Mouse (Mus musculus): ENCODE data around the gene Ap5z1. TPM values are rescaled to one million over a fixed set of nuclear protein-coding genes. Genes with fewer than 3 reads are reported as not detected.
A peak's percentile ranks its signal among the peaks of the same experiment; 100 is the strongest.

The Ap5z1 gene
- polyA plus RNA-seq, 1 experiment from 2014 or later = 16.9 TPM

DNA sequence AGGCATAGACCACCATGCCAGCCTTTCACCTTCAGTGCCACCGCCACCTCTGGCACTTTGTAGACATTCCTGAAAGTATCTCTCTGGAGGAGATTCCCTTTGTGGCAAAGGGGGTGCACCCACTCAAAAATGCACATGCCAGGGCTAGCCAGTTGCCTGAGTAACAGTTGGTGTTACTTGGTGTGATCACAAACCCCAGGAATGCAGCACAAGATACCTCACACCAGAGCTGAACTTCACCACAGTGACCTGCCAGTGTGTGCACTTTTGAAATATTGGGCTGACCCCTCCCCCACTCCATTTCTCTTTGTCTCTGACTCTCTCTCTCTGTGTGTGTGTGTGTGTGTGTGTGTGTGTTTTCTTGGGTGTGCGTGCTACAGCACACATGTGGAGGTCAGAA, 37.3 kb upstream of the Ap5z1 start:
- 0 out of 2 replicates have a peak overlapping the region, but pooled peaks have one; percentile 41 for H3K27ac ChIP-seq
- H3K36me3 ChIP-seq = peaks cover 36% of the 10 kb centered on the region
- H3K4me3 ChIP-seq = no peak overlapping the region
- WGBS = 93% methylated on average over 2 of the region's 2 CpGs
- peaks cover 62% of the 10 kb centered on the region for H3K4me1 ChIP-seq (replicated peaks)
- DNase-seq (ENCODE audit: low spot score) = no peak
- H3K9me3 ChIP-seq = no peaks in the 10 kb centered on the region
- no peaks in the 10 kb centered on the region for H3K27me3 ChIP-seq (ENCODE audit: insufficient read depth, poor library complexity, severe bottlenecking)

DNA sequence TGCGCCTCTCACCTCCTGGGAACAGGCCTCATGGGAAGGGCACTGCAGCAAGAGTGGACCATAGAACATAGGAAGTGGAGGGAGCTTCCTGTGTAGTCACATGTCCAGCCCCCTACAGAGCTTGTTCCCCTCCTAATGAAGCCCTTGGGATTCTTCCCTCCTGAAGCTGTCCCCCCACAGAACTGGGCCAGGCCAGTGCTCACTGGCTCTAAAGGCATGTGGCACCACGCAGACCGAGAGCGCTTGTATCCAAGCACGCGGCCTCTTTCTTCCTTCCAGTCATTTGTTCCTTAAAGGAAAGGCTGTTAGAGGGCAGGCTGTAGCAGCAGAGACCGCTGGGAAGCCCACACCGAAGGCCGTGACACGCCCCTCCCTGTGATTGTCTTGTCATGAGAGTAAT, 35.9 kb upstream of the Ap5z1 start:
- Histone ChIP-seq H3K36me3 (peaks cover 29% of the 10 kb centered on the region), H3K4me1 (replicated peaks) (peaks cover 76% of the 10 kb centered on the region), H3K27ac (peak overlapping the region; percentile 67; the same call in 1 of the 2 replicates), H3K27me3 (ENCODE audit: insufficient read depth, poor library complexity, severe bottlenecking) (no peaks in the 10 kb centered on the region), H3K9me3 (no peaks in the 10 kb centered on the region), H3K4me3 (no peak overlapping the region)
- DNase-seq (ENCODE audit: low spot score) = no peak
- WGBS = 63% methylated on average over 10 of the region's 10 CpGs

DNA sequence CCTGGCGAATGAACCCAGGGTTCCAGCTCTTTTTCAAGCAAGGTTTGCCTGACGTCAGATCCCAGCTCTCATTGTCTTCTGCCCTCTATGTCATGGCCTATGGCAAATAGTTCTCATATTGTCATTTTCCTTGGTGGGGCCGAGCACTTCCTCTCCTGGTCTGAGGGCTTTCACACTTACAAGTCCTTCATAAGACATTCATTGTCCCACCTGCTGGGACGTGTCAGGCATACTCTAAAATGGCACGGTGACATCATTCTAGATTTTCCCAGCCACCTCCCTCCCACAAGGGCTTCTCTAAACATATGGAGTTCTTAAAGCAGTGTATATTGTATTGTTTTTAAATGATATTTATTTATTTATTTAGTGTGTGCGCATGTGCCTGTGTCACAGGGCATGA, 35.1 kb upstream of the Ap5z1 start:
- Histone ChIP-seq H3K4me1 (replicated peaks) (peaks cover 84% of the 10 kb centered on the region), H3K36me3 (peaks cover 33% of the 10 kb centered on the region), H3K4me3 (no peak overlapping the region), H3K27ac (no peak overlapping the region), H3K9me3 (no peaks in the 10 kb centered on the region), H3K27me3 (ENCODE audit: insufficient read depth, poor library complexity, severe bottlenecking) (no peaks in the 10 kb centered on the region)
- no peak for DNase-seq (ENCODE audit: low spot score)
- WGBS = 67% methylated on average over 6 of the region's 6 CpGs

DNA sequence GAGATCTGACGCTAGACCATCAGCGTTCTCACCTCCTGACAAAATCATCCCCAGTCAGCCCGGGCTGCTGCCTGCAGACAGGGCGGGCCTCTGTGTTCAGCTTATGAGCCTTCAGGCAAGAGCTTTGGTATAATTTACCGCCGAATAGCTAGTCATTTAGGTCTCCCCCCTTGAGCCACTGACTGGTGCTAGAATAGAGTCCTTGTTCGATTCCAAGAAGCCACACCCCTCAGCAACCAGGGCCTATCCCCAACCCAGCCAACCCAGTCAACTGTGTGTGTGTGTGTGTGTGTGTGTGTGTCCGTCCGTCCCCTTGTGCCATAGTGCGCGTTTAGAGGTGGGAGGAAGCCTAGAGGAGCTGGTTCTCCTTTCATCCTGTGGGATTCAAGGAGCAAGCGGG, 32.7 kb upstream of the Ap5z1 start:
- Histone ChIP-seq H3K27ac (peak overlapping the region; percentile 57; the same call in 1 of the 2 replicates), H3K9me3 (no peaks in the 10 kb centered on the region), H3K4me3 (no peak overlapping the region), H3K4me1 (replicated peaks) (peaks cover 69% of the 10 kb centered on the region), H3K36me3 (peaks cover 46% of the 10 kb centered on the region), H3K27me3 (ENCODE audit: insufficient read depth, poor library complexity, severe bottlenecking) (no peaks in the 10 kb centered on the region)
- DNase-seq (ENCODE audit: low spot score) = no peak
- WGBS = 76% methylated on average over 12 of the region's 12 CpGs

DNA sequence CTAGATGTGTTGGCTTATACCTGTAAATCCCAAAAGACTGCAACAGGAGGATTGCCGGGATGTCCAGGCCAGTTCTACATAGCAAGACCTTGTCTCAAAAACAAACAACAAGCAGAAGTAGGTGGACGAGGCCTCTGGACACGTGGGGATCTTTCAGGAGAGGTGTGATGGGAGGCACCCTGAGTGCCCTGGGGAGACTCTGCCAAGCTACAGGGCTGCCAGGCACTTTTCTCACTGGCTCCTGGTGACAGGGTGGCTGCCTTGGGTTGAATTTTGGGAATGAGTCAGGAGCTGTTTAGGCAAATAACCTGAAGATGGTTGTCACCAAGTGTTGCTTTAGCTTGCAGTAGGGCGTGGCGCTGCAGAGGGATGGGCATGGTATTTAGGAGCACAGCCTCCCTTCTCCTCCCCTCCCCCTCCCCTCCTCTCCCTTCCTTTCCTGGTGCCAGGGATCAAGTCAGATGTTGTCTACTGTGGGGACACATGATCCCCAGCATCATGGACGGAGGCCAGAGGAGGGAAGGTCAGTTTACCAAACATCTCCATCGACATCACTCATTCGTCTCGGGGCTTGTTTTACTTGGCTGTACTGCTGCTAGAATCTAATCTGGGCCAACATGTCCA, 31.8 kb upstream of the Ap5z1 start:
- 73% methylated on average over 9 of the region's 9 CpGs for WGBS
- Histone ChIP-seq H3K36me3 (peaks cover 50% of the 10 kb centered on the region), H3K27me3 (ENCODE audit: insufficient read depth, poor library complexity, severe bottlenecking) (no peaks in the 10 kb centered on the region), H3K4me3 (no peak overlapping the region), H3K4me1 (replicated peaks) (peaks cover 63% of the 10 kb centered on the region), H3K27ac (peak overlapping the region; percentile 30; the same call in 1 of the 2 replicates), H3K9me3 (0 out of 2 replicates have a peak, but pooled peaks cover 2% of the 10 kb centered on the region)
- no peak for DNase-seq (ENCODE audit: low spot score)

DNA sequence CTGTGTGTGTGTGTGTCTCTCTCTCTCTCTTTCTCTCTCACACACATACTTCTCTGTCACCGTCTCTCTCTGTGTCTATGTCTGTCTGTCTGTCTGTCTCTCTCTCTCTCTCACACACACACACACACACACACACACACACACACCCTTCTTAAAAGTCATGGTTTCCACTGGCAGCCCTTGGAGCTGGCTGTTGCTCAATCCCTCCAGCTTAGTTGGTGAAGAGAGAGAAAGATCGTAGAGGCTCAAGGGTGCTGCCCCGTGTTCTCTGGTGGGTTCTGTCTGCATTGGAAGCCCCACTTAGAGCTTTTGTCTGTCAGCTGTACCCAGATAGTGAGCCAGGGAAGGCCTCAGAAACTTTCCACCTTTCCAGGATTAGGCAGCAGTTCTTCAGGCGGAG, 31.0 kb upstream of the Ap5z1 start:
- no peak overlapping the region for H3K4me3 ChIP-seq
- no peak overlapping the region; the same call in 1 of the 2 replicates for H3K27ac ChIP-seq
- 0 out of 2 replicates have a peak, but pooled peaks cover 2% of the 10 kb centered on the region for H3K9me3 ChIP-seq
- H3K4me1 ChIP-seq (replicated peaks) = peaks cover 56% of the 10 kb centered on the region
- H3K27me3 ChIP-seq (ENCODE audit: insufficient read depth, poor library complexity, severe bottlenecking) = no peaks in the 10 kb centered on the region
- WGBS = 87% methylated on average over 4 of the region's 4 CpGs
- DNase-seq (ENCODE audit: low spot score) = no peak
- H3K36me3 ChIP-seq = peaks cover 58% of the 10 kb centered on the region

DNA sequence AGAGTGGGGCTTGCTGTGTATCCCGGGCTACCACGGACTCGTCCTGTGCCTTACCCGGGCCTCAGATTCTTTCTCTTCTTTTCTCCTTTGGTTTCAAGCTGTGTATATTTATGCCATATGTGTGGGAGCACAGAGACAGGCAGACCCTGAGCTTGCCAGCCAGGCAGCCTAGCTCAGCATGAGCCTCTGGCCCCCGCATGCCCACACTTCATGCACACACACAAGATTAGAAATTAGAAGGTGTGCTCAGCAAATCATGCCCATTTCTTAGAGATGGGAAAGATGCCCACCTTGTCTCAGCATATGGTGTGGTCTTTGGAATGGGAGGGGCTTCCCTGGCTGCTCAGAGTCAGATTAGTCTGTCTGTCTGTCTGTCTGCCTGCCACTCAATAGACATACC, 29.7 kb upstream of the Ap5z1 start:
- Histone ChIP-seq H3K36me3 (peaks cover 71% of the 10 kb centered on the region), H3K27ac (no peak overlapping the region), H3K9me3 (0 out of 2 replicates have a peak, but pooled peaks cover 2% of the 10 kb centered on the region), H3K4me3 (no peak overlapping the region), H3K27me3 (ENCODE audit: insufficient read depth, poor library complexity, severe bottlenecking) (no peaks in the 10 kb centered on the region), H3K4me1 (replicated peaks) (peaks cover 60% of the 10 kb centered on the region)
- DNase-seq (ENCODE audit: low spot score) = no peak
- 79% methylated on average over 5 of the region's 5 CpGs for WGBS

DNA sequence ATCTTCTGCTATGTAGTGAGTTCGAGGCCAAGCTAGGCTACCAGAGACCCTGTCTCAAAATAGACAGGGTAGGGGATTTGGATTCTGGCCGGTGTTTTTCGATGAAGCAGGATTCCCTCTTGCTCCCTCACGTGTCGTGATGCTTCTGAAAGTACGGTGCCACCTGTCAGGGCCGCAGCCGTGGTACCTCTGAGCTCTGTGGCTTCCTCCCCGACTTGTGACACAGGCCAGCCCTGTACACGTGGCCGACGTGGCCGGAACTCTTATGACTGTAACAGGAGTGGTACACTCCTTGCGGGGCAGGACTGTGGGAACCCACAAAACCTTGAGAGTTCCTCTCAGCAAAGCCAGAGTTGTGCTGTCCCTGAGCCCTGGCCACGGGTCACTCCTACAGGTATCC, 28.0 kb upstream of the Ap5z1 start:
- Histone ChIP-seq H3K27ac (no peak overlapping the region), H3K4me3 (no peak overlapping the region), H3K9me3 (0 out of 2 replicates have a peak, but pooled peaks cover 2% of the 10 kb centered on the region), H3K27me3 (ENCODE audit: insufficient read depth, poor library complexity, severe bottlenecking) (no peaks in the 10 kb centered on the region), H3K4me1 (replicated peaks) (peaks cover 67% of the 10 kb centered on the region), H3K36me3 (peaks cover 71% of the 10 kb centered on the region)
- no peak for DNase-seq (ENCODE audit: low spot score)
- 97% methylated on average over 15 of the region's 15 CpGs for WGBS

DNA sequence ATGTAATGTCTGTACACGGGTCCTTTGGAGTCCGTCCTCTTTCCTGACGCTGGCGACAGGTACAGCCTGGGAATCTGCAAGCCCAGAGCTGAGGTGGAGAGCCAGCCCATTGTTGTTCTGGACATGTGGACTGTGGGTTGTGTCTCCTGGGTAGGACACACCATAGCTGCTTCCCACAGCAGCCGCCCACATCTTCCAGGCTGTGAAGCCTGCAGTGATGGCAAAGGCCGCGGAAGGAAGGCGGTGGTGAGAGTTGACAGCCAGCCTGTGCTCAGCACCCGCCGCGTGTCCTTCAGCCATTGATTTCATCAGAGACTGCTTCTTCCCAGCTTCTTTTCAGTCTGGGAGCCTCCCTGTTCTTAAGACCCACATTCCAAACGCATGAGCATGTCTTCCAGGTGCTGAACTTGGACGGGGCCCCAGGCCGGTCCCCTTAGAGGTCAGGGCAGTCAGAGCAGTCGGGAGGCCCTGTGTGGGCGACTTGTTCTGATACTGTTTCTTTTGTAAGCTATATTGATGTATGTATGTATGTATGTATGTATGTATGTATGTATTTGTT, 25.3 kb upstream of the Ap5z1 start:
- no peak for DNase-seq (ENCODE audit: low spot score)
- no peak overlapping the region for H3K4me3 ChIP-seq
- 0 out of 2 replicates have a peak, but pooled peaks cover 2% of the 10 kb centered on the region for H3K9me3 ChIP-seq
- peaks cover 56% of the 10 kb centered on the region for H3K36me3 ChIP-seq
- no peaks in the 10 kb centered on the region for H3K27me3 ChIP-seq (ENCODE audit: insufficient read depth, poor library complexity, severe bottlenecking)
- H3K27ac ChIP-seq = no peak overlapping the region
- H3K4me1 ChIP-seq (replicated peaks) = peaks cover 65% of the 10 kb centered on the region
- 81% methylated on average over 16 of the region's 16 CpGs for WGBS

DNA sequence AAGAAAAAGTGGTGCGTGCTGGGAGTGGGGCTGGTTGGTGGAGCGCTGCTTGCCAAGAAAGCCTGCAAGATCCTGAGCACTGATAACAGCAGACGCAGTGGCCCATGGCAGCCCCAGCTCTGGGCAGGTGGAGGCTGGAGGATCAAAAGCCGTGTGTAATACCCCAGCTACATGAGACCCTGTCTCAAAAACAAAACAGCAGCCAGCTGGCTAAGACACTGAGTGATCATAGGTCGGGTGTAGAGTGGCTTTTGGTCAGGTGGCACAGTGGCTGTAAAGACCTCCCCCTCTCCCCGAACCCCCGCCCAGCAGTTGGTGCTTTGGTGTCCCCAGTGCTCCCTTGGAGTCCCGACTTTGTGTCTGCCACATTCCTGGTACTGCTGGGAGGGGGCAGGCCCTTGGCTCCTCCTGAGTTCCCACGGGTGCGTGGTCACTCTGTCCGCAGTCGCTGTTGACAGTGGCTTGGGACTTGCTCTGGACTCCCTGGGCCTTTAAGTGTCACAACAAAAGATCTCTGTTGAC, 23.8 kb upstream of the Ap5z1 start:
- DNase-seq (ENCODE audit: low spot score) = no peak
- H3K9me3 ChIP-seq = 0 out of 2 replicates have a peak, but pooled peaks cover 2% of the 10 kb centered on the region
- H3K36me3 ChIP-seq = peaks cover 41% of the 10 kb centered on the region
- peak overlapping the region; percentile 89 for H3K27ac ChIP-seq
- WGBS = 1% methylated on average over 12 of the region's 12 CpGs
- peaks cover 74% of the 10 kb centered on the region for H3K4me1 ChIP-seq (replicated peaks)
- peak overlapping the region; percentile 51 for H3K4me3 ChIP-seq
- no peaks in the 10 kb centered on the region for H3K27me3 ChIP-seq (ENCODE audit: insufficient read depth, poor library complexity, severe bottlenecking)

DNA sequence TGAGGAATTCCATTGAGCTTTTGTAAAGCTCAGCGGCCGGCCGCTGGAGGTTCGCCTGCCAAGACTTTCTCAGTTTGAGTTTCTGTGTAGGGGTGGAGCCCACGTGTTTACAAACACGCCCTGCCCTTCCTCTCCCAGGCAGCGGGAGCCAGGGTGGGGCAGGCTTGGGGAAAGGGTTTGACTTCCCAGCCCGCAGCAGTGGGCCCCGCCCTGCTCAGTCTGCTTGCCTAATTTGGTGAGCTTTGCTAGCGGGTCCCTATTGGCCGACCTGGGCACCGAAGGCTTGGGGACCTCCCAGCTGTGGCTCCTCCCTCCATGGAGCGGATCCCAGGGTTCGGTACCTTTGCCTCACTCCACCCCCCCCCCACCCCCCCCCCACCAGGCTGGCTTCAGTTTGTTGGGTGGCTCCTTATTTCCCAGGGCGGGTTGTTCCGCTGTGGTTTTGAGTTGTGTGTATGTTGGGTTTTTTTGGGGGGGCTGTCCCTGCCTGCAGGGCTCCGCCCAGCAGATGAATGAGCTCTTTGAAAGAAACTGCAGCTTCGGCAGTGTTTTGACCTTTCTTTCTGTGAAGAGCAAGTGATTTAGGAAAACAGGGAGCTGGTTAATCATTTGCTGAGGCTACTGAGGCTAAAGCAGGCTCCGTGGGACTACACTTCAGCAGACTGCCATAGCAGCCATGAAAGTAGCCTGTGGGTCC, 23.1 kb upstream of the Ap5z1 start:
- H3K4me3 ChIP-seq = peak overlapping the region; percentile 51
- H3K36me3 ChIP-seq = peaks cover 34% of the 10 kb centered on the region
- peak overlapping the region; percentile 89 for H3K27ac ChIP-seq
- H3K4me1 ChIP-seq (replicated peaks) = peaks cover 80% of the 10 kb centered on the region
- peak; percentile 90 for DNase-seq (ENCODE audit: low spot score)
- no peaks in the 10 kb centered on the region for H3K27me3 ChIP-seq (ENCODE audit: insufficient read depth, poor library complexity, severe bottlenecking)
- H3K9me3 ChIP-seq = 0 out of 2 replicates have a peak, but pooled peaks cover 2% of the 10 kb centered on the region
- WGBS = under 1% methylated on average over 19 of the region's 19 CpGs

DNA sequence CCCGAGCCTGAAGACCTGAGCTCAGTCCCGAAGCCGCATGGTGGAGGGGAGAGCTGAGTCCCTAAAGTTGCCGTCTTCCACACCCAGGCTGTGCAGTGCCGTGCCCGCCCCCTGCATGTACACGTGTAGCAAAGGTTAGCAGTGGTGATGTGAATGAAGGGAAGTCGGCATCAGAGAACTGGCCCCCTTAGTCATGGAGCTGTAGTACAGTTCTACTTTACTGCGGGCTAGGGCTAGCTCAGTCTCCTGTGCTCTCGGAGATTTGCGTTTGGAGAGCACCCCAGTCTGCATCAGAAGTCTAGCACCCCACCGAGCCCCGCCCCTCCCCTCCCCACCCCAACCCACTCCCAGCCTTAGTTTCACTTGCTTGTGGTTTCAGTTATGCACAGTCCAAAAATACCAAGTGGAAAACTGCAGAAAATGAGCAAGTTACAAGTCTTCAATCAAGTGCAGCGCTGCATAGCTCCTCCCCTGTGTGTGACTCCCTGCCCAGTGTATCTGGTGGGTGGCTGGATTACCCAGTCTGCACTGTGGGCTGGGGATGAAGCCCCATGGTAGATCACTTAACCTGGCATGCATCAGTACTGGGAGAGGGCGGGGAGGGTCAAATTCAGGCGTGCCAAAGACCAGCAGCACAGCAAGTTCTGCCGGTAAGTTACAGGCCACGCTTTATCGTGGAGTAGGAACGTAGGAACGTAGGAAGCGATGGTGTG, 22.3 kb upstream of the Ap5z1 start:
- Histone ChIP-seq H3K27me3 (ENCODE audit: insufficient read depth, poor library complexity, severe bottlenecking) (no peaks in the 10 kb centered on the region), H3K4me3 (peak overlapping the region; percentile 51), H3K9me3 (no peaks in the 10 kb centered on the region), H3K4me1 (replicated peaks) (peaks cover 89% of the 10 kb centered on the region), H3K36me3 (peaks cover 29% of the 10 kb centered on the region), H3K27ac (peak overlapping the region; percentile 89)
- no peak for DNase-seq (ENCODE audit: low spot score)
- 55% methylated on average over 22 of the region's 22 CpGs for WGBS
